Mouse (Mus musculus) cerebellum, postnatal 14 days (tissue): Measurements from ENCODE around the gene Fbxo2.
"Not testable (repeated sequence)": the region's sequence is repeated elsewhere in the genome, so short reads cannot be mapped to it uniquely, and the experiment has no call there.

ENCODE experiments used
- DNase-seq, 2 experiments: peaks; one replicate each; pipeline ENCODE4 v3.0.0; 2021; ENCODE audit warnings: mixed read lengths in 2 of 2

The Fbxo2 gene

DNA sequence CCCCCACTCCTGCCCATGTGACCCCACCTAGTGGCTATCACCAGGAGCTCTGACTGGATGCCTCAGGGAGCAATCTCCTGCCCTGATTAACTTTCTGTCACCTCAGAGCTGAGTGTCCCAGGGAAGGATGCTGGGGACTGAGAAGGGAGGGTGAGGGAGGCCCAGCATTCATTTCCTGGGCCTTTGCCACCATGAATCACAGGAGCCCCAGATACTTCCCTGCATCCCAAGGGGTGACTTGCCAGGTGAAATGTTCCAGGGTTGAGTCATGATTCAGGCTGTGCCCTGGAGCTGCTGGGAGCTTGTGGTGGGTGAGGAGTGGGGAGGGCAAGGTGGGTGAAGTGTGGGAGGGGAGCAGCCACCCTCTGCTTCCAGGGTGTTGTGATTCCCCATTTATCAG, 17.3 kb downstream of the Fbxo2 start:
- no peak for DNase-seq

DNA sequence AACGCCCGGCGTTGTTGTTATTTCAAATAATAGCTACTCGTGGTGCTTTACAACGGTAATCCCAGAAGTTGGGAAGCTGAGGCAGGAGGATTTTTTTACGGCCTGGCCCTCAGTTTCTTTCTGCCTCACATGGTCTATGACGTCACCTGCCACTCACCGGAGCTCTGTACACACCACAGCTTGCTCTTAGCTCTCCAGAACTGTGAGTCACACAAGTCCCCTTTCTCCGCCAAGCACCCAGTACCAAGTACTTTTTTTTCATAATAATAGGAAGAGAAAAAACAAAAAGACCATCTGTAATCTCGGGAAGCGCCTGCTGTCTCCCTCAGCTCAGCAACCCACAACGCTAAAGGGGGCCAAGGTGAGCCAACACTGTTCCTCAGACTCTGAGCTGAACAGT, 21.1 kb downstream of the Fbxo2 start:
- no peak for DNase-seq

DNA sequence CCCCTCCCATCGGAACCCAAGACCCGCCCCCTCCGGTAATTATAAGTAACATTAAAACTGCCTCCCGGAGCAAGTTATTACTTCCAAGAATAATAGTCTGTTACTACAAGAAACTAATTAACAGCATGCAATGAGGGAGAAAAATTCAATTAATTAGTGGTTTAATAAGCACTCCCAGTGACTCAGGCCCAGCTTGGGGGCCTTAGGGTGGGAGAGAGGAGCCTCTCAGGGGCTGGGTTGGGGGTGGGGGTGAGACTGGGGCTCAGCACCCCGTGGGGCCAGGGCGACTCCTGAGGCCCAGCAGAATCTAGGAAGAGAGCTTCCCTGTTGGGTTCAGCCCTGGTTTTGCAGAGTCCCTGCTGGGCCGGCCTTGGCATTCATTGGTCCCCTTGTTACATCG, 21.9 kb downstream of the Fbxo2 start:
- no peak for DNase-seq

DNA sequence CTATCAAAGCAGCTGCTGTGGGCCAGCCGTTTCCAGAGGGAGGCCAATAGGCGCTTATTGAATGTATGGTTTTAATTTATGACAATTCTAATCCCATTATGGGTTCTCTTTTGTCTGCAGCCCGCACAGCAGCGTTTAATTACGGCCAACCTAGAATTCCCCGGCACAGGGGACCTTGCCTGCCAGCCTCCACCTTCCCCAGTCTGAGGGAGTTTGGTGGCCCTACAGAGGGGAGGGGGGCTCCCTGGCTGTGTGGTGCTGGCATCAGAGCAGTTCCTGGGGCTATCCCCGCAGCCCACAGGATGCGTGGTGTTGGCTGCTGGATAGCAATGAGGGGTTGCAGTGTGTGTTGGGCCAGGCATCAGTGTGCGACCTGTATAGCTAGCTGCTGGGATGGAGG, 24.1 kb downstream of the Fbxo2 start:
- no peak for DNase-seq

DNA sequence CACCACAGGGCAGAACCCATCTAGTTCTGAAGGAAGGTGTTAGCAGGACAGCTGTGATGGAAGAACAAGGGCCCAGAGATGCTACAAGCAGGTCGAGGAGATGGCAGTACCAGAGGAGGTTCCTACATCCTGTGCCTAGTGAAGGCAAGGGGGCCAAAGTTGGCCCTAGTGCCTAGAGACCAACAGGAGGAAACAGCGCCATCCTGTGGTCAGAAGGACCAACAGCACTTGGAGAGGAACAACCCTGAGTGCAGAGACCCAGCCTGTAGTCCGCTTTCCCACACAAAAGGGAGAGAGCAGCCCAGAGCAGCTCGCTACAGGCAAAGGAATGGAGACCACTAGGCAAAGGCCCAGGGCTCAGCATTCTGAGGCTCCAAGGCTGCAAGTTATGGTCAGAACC, 25.4 kb downstream of the Fbxo2 start:
- no peak for DNase-seq

DNA sequence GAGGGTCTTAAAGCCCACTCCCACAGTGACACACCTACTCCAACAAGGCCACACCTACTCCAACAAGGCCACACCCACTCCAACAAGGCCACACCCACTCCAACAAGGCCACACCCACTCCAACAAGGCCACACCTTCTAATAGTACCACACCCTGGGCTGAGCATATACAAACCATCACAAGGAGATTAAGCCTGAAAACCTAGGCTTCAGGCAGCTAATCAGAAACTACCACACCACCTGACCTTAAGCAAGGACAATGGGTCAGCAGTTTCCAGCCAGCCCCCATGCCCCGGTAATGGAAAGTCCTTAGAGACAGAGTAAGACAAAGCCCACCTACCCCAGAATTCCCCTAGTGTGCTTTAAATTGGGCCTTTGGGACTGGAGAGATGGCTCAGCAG, 28.3 kb downstream of the Fbxo2 start:
- DNase-seq, result not testable (repeated sequence)

DNA sequence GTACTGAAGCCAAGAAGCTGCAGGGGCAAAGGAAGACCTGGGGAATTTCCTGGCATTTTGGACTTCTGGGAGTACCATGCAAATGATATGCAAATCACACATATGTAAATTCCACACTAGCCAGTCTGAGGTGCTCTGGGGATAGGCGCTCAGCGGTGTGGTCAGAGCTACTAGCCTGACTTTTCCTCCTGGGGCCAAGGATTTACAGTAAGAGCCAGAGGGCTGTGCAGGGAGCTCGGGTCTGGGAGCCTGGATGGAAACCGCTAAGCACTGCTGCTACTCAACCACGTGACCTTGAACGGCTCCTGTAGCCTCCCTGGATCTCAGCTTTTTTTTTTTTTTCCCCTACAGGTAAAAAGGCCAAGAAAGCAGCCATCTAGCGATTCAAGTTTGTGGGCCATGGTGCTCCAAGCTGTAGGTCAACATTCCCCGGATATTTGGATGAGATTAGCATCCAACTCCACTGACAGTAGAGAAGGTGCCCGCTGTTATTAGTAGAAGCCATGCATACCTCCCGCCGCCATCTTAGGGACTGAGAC, 32.4 kb downstream of the Fbxo2 start:
- DNase-seq, result peak in 1 of 2 experiments; percentile 44

DNA sequence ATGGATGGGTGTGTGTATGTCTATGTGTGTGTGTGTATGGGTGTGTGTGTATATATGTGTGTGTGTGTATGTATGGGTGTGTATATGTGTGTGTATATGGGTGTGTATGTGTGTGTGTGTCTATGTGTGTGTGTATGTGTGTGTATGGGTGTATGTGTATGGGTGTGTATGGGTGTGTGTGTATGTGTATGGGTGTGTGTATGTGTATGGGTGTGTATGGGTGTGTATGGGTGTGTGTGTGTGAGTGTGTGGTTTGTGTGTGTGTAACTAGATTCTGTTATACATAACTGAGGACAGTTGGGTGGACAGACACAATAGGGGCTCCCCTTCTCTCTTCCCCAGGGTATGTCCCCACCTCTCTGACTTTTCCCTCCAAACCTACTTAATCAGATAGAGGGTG, 34.0 kb downstream of the Fbxo2 start:
- DNase-seq, result no peak

DNA sequence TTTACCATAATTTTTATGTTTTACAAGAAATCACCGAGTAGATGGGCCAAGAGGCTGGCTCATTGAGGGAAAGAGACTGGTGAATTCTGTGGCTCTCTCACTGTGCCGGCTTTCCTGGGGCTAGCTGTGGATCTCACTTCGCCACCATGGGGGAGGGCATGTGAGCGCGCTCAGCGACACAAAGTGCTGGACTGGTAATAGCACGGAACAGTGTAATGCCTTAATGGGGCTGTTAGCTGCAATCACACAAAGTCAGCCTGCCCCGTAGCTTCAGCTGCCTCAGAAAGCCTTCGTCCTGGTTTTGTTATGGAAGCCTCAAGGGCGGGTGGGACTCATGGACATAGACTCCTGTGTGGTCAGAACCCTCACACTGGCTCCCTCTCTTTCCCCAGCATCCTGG, 38.3 kb downstream of the Fbxo2 start:
- DNase-seq, result no peak

DNA sequence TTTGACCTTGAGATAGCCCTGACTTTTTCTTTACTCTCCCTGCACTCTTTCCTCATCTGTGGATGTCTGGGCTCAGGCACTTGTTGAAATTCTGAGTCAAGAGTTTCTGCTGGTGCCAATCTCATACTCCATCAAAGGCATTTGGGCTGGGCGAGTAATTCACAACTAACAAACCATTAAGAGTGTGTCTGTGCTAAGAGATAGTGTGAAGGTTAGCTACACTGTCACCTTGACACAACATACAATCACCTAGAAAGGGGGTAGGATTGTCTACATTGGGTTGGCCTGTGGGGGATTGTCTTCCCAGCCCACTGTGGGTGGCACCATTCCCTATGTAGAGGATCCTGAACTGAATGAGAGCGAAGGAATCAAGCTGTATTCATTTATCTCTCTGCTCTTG, 43.1 kb downstream of the Fbxo2 start:
- no peak for DNase-seq

DNA sequence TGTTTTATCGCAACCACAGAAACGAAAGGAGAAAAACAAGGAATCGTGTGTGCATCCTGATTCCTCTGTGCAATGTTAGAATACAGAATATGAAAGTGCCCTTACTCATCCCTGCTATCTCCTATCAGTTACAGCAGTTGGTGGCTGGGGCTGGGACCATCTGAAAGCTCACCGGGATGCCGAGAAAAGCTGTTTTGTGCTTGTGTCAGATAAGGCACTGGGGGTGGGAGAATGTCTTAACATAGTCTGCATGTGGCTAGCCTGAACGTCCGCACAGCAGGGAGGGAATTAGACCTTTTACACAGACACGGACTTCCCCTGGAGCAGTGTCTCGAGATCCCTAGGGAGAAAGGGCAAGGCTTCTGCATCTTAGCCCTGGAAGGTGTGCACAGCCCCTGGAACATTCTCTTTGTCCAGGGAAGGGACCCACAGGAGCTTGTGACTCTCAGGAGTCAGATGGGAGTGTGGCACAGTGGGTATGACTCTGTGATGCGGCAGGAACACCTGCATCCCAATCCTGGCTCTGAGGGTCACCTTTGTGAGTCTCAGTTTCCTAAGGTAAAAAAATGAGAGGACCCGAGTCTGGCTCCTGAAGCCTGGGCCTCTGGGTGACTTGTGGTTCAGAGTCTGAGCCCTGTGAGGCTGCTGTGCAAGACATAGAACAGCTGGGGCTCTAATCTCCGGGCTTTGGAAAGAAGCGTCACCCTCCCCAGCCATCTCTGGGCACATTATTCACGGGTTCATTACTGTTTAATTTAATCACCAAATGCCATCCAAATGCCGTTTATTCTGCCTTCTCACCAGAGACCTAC, 43.8 kb downstream of the Fbxo2 start:
- DNase-seq, result no peak

DNA sequence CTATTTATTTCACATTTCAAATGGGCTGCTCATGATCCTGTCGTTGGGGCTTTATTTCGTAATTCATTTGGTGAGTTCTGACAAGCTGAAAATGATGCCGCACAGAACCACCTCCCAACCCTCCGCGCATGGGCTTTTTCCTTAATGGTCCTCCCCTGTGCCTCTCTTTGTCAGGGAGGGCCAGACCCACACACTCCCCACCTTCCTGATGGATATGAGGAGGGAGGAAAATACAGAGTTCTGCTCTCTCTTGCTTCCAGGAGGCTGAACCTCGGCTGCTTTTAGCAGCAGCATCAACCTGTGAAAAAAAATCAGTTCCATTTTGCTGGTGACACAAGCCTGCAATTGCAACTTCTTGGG, 44.4 kb downstream of the Fbxo2 start:
- DNase-seq, result no peak

DNA sequence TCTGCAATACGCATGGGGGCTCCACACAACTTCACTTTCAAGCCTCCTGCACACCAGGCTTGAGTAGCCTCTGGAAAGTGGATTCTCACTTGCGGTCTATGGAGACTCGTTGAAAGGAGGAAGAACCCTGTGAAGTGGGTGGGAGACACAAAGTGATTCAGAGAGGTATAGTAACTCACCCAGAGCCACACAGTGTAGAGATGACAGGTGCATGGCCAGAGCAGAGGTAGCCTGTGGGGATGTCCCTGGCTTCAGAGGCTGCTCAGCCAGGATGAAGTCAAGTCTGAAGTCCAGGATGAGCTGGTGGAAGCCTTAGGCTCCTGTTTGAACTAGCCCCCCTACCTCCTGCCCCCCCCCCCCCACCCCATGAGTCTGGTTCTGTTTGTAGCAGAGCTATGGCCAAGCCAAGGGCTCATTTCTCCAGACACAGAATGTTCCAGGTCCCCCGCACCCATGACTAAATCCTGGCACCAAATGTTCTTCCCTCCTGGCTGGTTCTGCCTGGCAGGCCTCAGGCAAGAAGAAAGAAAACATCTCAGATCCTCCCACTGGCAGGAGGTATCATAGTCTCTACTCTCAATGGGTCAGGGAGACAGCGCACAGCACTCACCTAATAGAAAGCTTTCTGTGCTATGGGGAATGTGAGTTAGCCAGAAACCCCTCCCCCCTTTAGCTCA, 54.2 kb downstream of the Fbxo2 start:
- DNase-seq, result no peak

DNA sequence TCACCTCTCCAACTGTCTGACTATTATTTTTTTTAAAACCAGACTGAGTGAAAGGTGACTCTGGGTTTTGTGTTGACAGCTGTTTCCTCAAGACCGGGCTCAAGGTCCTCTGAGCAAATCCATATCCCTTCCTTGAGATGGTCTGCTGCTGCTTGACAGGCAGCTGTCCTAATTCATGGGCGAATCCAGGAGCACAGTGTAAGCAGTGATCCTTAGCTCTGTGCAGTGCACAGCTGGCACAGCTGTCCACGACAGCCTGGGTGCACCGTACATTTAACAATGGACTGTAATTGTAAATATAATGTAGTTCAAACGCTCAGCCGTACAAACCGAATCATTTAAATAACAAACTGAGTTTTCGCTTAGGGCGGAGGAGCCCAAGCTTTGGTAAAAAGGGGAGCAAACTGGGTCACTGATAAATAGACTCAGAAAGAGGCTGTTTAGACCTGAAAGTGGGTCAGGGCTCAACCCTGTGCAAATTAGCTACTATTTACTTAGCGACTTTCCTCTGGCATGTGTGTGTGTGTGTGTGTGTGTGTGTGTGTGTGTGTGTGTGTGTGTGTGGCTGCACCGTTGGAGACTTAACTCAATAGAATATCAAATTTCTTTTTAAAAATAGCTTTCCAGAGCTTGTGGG, 55.0 kb downstream of the Fbxo2 start:
- no peak for DNase-seq
